Mouse (Mus musculus): ENCODE data around the gene Mturn. TPM values are rescaled to one million over a fixed set of nuclear protein-coding genes. Genes with fewer than 3 reads are reported as not detected.

Mturn gene
- total RNA-seq (2014; rRNA removed) = 241 and 274 TPM in 2 replicates
- 92.8 and 107 TPM in 2 replicates for polyA plus RNA-seq (2015; fragmentation: Nextera tagmentation; extraction: Ambion mirVana)

DNA sequence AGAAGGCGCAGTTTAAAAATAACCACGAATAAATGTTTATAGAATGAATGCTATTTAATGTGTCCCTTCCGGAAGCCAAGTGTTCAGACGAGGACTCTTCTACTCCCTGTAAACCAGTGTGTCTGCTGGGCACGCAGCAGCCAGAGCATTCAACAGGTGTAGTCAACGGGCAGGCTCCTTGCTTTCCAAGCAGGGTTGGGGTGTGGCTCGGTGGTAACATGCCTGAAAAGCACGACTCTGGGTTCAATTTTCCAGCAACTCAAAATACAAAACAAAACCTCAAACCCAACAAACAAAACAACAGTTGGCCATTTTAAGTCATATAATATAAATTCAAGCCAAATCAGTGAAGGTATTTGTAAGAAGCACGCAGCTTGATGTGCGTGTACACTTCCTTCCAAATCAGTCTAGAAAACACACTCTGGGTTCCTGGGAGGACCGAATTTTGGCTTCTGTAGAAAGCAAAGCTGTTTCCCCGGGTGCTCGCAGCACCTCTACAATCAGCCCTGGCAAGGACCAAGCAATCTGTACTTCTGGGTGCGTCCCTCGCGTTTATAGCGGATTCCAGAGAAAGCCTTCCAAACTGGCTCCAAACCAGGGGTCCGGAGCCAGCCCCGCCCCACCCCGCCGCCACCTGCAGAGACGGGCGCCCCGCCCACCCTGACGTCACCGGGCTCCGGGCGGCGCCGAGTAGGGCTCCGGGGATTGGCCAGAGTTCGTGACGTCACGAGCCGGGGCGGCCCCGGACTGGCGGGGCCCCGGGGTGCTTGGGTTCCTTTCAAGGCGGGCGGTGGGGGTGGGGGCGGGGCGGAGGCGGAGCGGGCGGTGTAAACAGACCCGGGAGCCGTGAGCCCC, at the start of gene Mturn:
Mturn (plus strand) TSS at position 734 of the 855 bp plus-strand sequence.
- peak; percentile 98 for DNase-seq
- H3K4me3 ChIP-seq (ENCODE audit: low read depth, low read length) = peak within 1 kb of the TSS; percentile 78
- peaks cover 14% of the 10 kb centered on the region for H3K4me1 ChIP-seq (ENCODE audit: insufficient read depth)
- peak within 1 kb of the TSS; percentile 82 for H3K27ac ChIP-seq (ENCODE audit: low read depth, low read length)
- H3K4me2 ChIP-seq (ENCODE audit: low read depth) = peak within 1 kb of the TSS; percentile 74
- no peak for TF ChIP-seq CTCF (IDR thresholded peaks at IDR 0.05; ENCODE audit: low read depth)
- peak within 1 kb of the TSS; percentile 86 for H3K9ac ChIP-seq
- ATAC-seq = peak; percentile 96
- H3K9me3 ChIP-seq (ENCODE audit: low read length) = no peaks in the 10 kb centered on the region
- no peaks in the 10 kb centered on the region for H3K36me3 ChIP-seq (ENCODE audit: insufficient read depth)
- WGBS = 2% methylated on average over 48 of the region's 48 CpGs
- no peaks in the 10 kb centered on the region for H3K27me3 ChIP-seq (ENCODE audit: insufficient read depth, low read length)

DNA sequence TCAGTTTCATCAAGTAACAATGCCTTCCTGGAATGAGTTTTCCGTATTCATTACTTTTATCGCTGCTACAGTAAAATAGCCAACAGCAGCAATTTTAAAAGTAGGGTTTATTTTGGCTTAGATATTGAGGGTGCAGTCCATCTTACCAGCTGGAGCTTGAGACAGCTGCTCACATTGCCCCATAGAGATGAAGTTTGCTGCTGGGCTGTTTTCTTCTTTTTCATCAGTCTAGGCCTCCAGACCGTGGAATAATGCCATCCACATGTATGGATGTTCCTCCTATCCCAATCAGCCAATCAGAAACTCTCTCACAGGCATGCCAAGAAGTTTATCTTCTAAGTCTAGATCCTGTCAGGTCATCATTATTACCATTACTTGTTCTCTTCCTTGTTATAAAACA, 41.5 kb upstream of the Mturn start:
- ATAC-seq (no peak), DNase-seq (no peak)
- Histone ChIP-seq H3K27ac (ENCODE audit: low read depth, low read length) (no peak overlapping the region), H3K27me3 (ENCODE audit: insufficient read depth, low read length) (no peaks in the 10 kb centered on the region), H3K9me3 (ENCODE audit: low read length) (no peaks in the 10 kb centered on the region), H3K4me3 (ENCODE audit: low read depth, low read length) (no peak overlapping the region), H3K4me1 (ENCODE audit: insufficient read depth) (no peaks in the 10 kb centered on the region), H3K36me3 (ENCODE audit: insufficient read depth) (peaks cover 11% of the 10 kb centered on the region), H3K9ac (no peak overlapping the region), H3K4me2 (ENCODE audit: low read depth) (no peak overlapping the region)
- WGBS = 84% methylated on average over 3 of the region's 3 CpGs
- TF ChIP-seq CTCF (IDR thresholded peaks at IDR 0.05; ENCODE audit: low read depth) = no peak

DNA sequence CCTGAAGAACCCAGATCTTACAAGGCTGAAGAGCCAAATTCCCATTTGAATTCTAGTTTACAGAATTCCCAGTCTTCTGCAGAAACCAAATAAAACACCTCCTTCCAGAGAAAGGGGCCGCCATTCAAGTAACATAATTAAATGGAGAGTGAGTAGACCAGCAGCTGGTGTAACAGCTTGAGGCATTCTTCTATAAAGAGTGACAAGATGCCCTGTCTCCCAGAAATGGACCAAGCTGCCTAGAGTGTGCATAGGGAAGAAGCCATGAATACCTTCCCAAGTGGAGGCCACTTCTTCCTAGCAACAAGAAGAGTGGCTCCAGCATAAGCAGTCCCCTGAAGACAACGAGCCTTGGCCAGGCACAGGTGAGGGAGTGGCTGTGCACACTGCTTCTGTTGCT, 39.5 kb upstream of the Mturn start:
- Histone ChIP-seq H3K4me1 (ENCODE audit: insufficient read depth) (no peaks in the 10 kb centered on the region), H3K9me3 (ENCODE audit: low read length) (no peaks in the 10 kb centered on the region), H3K4me3 (ENCODE audit: low read depth, low read length) (no peak overlapping the region), H3K27ac (ENCODE audit: low read depth, low read length) (no peak overlapping the region), H3K4me2 (ENCODE audit: low read depth) (no peak overlapping the region), H3K9ac (no peak overlapping the region), H3K27me3 (ENCODE audit: insufficient read depth, low read length) (no peaks in the 10 kb centered on the region), H3K36me3 (ENCODE audit: insufficient read depth) (peaks cover 11% of the 10 kb centered on the region)
- peak; percentile 13 for DNase-seq
- TF ChIP-seq CTCF (IDR thresholded peaks at IDR 0.05; ENCODE audit: low read depth) = no peak
- ATAC-seq = peak; percentile 55
- WGBS = 52% methylated on average over 2 of the region's 2 CpGs

DNA sequence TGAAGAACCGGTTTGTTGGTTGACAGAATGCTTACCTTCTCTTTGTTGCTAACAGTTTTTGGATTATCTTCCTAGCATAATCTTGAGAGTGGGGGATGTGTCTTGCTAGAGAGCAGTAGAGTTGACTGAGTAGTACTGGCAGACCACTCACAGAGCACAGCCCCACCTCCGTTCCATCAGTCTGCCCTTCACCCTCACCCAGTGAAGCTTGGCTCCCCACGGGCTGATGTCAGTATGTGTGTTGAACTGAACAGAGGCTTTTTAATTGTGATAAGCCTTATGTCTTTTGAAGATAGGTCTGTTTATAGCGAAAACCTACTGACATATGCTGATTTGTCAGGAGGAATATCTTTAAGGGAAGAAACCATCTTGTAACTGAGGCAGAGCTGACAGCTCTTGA, 38.2 kb upstream of the Mturn start:
- Histone ChIP-seq H3K4me3 (ENCODE audit: low read depth, low read length) (no peak overlapping the region), H3K36me3 (ENCODE audit: insufficient read depth) (peaks cover 11% of the 10 kb centered on the region; the same call in 1 of the 2 replicates), H3K27ac (ENCODE audit: low read depth, low read length) (no peak overlapping the region), H3K4me1 (ENCODE audit: insufficient read depth) (no peaks in the 10 kb centered on the region), H3K9ac (no peak overlapping the region), H3K4me2 (ENCODE audit: low read depth) (no peak overlapping the region), H3K9me3 (ENCODE audit: low read length) (no peaks in the 10 kb centered on the region), H3K27me3 (ENCODE audit: insufficient read depth, low read length) (no peaks in the 10 kb centered on the region)
- ATAC-seq = no peak
- 76% methylated on average over 4 of the region's 4 CpGs for WGBS
- TF ChIP-seq CTCF (IDR thresholded peaks at IDR 0.05; ENCODE audit: low read depth) = no peak
- no peak for DNase-seq

DNA sequence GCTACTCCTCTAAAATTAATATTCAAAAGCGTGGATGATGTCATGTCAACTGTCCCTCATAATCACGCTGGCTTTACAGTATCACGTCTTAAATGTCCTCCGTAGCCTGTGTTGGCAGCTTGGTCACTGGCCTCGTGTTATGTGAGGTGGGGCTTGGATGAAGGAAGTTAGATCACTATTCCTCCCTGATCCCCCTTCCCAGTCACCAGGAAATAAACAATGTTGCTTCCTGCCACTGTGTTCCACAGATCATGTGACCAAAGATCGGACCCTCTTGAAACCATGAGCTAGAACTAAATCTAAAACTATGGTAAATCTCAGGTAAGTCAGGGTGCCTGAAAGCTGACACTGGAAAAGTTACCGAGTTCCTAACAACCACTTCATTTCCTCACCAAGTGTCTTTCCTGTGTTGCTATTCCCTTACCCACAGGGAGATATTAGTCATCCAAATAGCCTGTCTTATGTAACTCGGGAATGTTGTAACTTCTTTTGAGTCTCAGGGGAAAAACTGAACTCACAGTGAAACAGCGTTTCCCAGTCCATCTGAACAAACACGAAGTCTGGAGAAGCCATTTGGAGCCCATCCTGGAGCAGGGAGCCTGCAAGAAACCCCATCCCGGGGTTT, 25.8 kb upstream of the Mturn start:
- 88% methylated on average over 11 of the region's 11 CpGs for WGBS
- no peak for TF ChIP-seq CTCF (IDR thresholded peaks at IDR 0.05; ENCODE audit: low read depth)
- no peak overlapping the region for H3K9ac ChIP-seq
- H3K27ac ChIP-seq (ENCODE audit: low read depth, low read length) = no peak overlapping the region
- H3K4me1 ChIP-seq (ENCODE audit: insufficient read depth) = no peaks in the 10 kb centered on the region
- H3K9me3 ChIP-seq (ENCODE audit: low read length) = no peaks in the 10 kb centered on the region
- H3K4me3 ChIP-seq (ENCODE audit: low read depth, low read length) = no peak overlapping the region
- no peak for DNase-seq
- no peak overlapping the region for H3K4me2 ChIP-seq (ENCODE audit: low read depth)
- no peaks in the 10 kb centered on the region for H3K36me3 ChIP-seq (ENCODE audit: insufficient read depth)
- no peaks in the 10 kb centered on the region for H3K27me3 ChIP-seq (ENCODE audit: insufficient read depth, low read length)
- no peak for ATAC-seq

DNA sequence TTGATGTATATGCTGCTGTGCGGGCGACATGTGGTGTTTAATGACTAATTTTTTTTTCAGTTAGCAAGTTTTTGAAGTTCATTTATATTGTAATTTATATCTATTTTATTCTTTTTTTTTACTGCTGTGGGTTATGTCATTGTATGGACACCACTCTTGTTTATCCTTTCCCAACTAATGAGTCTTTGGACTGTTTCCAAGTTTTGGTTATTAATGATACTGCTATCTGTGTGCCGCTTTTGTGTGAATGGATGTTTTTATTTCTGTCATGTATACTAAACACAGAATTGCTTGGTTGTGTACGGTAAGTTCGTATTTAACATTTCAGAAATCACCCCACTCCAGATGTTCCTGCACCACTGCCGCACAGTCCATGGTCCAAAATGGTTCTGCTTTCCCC, 23.6 kb upstream of the Mturn start:
- Histone ChIP-seq H3K36me3 (ENCODE audit: insufficient read depth) (no peaks in the 10 kb centered on the region), H3K4me2 (ENCODE audit: low read depth) (no peak overlapping the region), H3K4me3 (ENCODE audit: low read depth, low read length) (no peak overlapping the region), H3K9ac (no peak overlapping the region), H3K4me1 (ENCODE audit: insufficient read depth) (no peaks in the 10 kb centered on the region), H3K27me3 (ENCODE audit: insufficient read depth, low read length) (no peaks in the 10 kb centered on the region), H3K9me3 (ENCODE audit: low read length) (no peaks in the 10 kb centered on the region), H3K27ac (ENCODE audit: low read depth, low read length) (no peak overlapping the region)
- no peak for TF ChIP-seq CTCF (IDR thresholded peaks at IDR 0.05; ENCODE audit: low read depth)
- no peak for DNase-seq
- 54% methylated on average over 6 of the region's 6 CpGs for WGBS
- ATAC-seq = no peak

DNA sequence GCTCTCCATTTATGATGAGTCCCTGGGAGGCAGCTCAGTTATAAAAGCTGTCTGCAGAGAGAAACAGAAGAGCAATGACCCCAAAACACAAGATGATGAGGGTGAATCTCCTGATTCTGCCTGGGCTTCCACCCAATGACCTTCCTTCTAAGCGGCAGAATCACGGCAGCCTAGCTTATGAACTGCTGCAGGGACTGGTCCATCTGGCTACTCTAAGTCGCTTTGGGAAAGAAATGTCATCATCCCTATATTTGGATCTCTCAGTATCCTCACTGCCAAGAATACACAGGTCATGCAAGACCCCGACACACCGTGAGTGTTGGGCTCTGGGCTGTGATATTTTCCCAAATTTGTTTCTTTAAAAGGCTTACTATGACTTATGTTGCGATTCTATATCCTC, 11.6 kb upstream of the Mturn start:
- H3K27me3 ChIP-seq (ENCODE audit: insufficient read depth, low read length) = no peaks in the 10 kb centered on the region
- H3K4me1 ChIP-seq (ENCODE audit: insufficient read depth) = no peaks in the 10 kb centered on the region
- no peaks in the 10 kb centered on the region; the same call in 1 of the 2 replicates for H3K36me3 ChIP-seq (ENCODE audit: insufficient read depth)
- TF ChIP-seq CTCF (IDR thresholded peaks at IDR 0.05; ENCODE audit: low read depth) = no peak
- no peak overlapping the region for H3K4me2 ChIP-seq (ENCODE audit: low read depth)
- DNase-seq (no peak), ATAC-seq (no peak)
- H3K9ac ChIP-seq = no peak overlapping the region
- no peak overlapping the region for H3K27ac ChIP-seq (ENCODE audit: low read depth, low read length)
- 91% methylated on average over 6 of the region's 6 CpGs for WGBS
- H3K9me3 ChIP-seq (ENCODE audit: low read length) = no peaks in the 10 kb centered on the region
- H3K4me3 ChIP-seq (ENCODE audit: low read depth, low read length) = no peak overlapping the region
